Mouse (Mus musculus): Measurements from ENCODE around the gene Stxbp6.

DNA sequence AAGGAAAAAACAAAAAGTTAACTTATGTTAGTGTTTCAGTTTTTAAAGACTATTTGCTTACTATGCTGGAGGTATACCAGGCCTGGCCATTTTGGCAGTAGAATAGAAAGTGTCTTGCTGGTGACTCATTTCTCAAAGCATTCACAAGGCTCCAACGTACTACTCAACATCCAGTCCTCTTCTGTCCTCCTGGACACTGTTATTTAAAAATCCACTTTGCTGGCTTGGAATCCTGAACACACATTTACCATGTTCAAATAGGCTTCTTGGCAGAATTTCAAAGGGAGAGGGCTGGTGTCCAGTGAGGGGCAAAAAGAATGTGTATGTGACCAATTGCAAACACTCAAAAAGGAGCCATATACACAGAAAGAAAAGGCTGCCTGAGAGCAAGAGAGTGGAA lies 86.7 kb downstream of the Stxbp6 start:
- TF ChIP-seq UBTF (IDR thresholded peaks at IDR 0.05; ENCODE audit: borderline replicate concordance, insufficient read depth, low read depth, low read length) (no peak), SMC3 (IDR thresholded peaks at IDR 0.05; ENCODE audit: low read depth, low read length) (no peak), ELF1 (IDR thresholded peaks at IDR 0.05; ENCODE audit: low read depth, low read length) (no peak), EP300 (IDR thresholded peaks at IDR 0.05; ENCODE audit: low read depth in 1 of 2, low read length in 2 of 2) (no peak), MAFK (IDR thresholded peaks at IDR 0.05; ENCODE audit: borderline replicate concordance, low read depth, low read length) (no peak), ZMIZ1 (IDR thresholded peaks at IDR 0.05; ENCODE audit: low read depth, low read length) (no peak), RAD21 (IDR thresholded peaks at IDR 0.05; ENCODE audit: low read depth, low read length) (no peak)
